Mouse (Mus musculus) natural killer cell, adult 2 months (primary cell): ENCODE results near the gene Doc2a.
"Not testable (repeated sequence)": the region's sequence is repeated elsewhere in the genome, so short reads cannot be mapped to it uniquely, and the experiment has no call there.

Source experiments
- DNase-seq, 2 experiments: peaks; one replicate each; pipeline ENCODE4 v3.0.0; 2022; ENCODE audit warnings: low spot score in 2 of 2

The Doc2a gene

DNA sequence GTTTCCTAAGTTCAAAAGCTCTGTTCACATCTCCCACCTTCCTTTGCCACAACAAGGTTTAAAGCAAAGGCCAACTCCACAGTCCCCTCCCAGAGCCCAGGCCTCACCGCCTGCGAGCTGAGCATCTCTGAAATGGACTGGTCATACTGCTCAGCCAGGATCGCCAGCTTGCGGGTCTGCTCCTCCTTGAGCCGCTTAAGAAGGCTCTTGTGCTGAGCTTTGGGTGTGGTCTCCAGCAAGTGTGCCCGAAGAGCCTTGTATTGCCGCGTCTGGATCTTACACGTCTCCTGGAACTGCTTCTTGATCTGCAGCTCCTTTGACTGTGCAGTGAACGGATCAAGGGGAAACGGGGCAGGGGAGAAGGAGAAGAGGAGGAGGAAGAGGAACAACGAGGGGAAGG, 20.8 kb downstream of the Doc2a start:
- no peak for DNase-seq

GRCm38 (mm10) chr7:126869780-126870519, 22.7 kb downstream of the Doc2a start:
- no peak for DNase-seq

- DNase-seq: no peak
These were observed 23.3 kb downstream of the Doc2a start for GRCm38 (mm10) chr7:126870520-126870891.

DNA sequence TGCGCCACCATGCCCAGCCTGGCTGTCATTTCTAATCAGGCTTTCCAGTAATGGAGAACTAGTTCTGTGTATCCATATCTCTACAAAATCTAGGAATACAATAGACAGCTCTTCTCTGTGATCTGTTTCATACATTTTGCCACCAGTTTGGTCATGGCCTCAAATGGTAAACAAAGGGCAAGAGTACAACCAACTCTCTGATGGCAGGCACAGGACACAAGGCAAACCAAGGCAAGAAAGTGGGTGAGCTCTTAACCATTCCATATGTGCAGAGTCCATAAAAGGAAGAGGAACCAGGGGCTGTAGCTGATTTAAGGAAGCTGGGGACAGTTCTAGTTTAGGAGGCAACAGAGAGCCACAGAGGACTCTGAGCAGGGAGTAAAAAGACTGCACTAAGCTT, 30.0 kb downstream of the Doc2a start:
- no peak for DNase-seq

DNA sequence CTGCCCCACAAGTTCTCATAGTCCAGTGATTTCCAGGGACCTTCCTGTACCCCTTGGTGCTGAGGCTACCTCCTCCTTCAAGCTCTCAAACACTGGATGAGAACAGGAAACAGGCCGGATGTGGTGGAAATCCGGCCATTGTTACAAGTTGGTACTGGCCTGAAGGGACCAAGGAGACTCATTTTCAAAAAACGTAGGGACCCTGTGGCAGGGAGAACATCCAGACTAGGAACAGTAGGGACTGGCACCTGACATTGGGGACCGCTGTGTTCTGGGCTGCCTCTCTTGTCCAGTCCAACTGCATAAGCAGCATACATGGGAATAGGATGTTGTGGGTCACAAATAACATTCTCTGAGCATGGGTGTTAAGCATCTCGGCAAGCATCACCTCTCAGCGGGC, 33.8 kb downstream of the Doc2a start:
- no peak for DNase-seq

- no peak for DNase-seq
These were observed 36.5 kb downstream of the Doc2a start for GRCm38 (mm10) chr7:126883731-126884181.

- peak; percentile 92 for DNase-seq
These were observed 37.3 kb downstream of the Doc2a start, which contains the start of gene Taok2 for GRCm38 (mm10) chr7:126884286-126885164. Taok2 (minus strand) TSS chr7:126884703.

GRCm38 (mm10) chr7:126887281-126887680, 40.1 kb downstream of the Doc2a start:
- no peak for DNase-seq

- no peak for DNase-seq
These were observed 41.6 kb downstream of the Doc2a start for GRCm38 (mm10) chr7:126888852-126889251.

GRCm38 (mm10) chr7:126896912-126897311, 49.7 kb downstream of the Doc2a start:
- DNase-seq: no peak

DNA sequence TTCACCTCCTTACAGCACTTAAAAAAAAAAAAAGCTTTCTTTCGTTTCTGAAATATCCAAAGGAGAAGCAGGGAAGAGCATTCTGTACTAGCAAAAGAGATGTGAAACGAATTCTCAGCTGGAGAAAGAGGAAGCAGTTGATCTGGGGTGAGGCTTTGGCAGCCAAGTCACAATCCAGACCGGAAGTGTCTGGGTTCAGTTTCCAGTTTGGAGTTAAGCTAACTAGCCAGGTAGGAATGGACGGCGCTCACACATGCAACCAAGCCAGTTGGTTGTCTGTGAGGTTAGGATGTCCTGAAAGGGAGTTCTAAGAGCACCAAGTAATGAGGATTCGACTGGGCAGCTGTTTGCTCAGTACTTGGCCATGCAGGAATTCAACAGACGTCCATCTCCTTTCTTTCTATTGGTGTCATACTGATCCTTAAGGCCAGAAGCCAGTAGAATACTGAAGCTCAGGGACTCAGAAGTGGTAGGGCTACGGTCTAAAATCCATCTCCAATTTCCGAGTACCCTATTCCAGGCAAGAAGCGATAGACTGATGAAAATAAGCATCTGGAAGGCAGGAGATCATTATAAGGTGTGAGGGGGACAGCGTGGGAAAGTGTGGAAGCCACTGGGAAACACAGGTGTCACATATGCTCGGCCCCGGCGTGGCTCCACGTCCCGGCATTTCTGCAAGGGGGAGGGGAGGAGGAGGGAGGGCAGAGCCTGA, 50.3 kb downstream of the Doc2a start:
- peak; percentile 14 to 31 for DNase-seq

- peak; percentile 92 for DNase-seq
These were observed 51.1 kb downstream of the Doc2a start for GRCm38 (mm10) chr7:126898102-126898990.

DNA sequence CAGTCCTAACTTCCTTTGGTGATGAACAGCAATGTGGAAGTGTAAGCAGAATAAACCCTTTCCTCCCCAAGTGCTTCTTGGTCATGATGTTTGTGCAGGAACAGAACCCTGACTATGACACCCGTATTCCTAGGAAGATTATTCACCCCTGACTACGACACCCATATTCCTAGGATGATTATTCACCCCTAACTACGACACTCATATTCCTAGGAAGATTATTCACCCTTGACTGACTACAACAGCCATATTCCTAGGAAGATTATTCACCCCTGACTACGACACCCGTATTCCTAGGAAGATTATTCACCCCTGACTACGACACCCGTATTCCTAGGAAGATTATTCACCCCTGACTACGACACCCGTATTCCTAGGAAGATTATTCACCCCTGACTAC, 52.6 kb downstream of the Doc2a start:
- not testable (repeated sequence) for DNase-seq
